Mouse (Mus musculus) thymus, postnatal 25 days (tissue): ENCODE results near the gene Ppp1r16b.
A peak's percentile ranks its signal among the peaks of the same experiment; 100 is the strongest.

ENCODE experiments used
- DNase-seq: peaks from one replicate; pipeline ENCODE4 v3.0.0; 2022

The Ppp1r16b gene

GRCm38 (mm10) chr2:158668433-158669010 is 3.3 kb downstream of the Ppp1r16b start:
- DNase-seq: peak; percentile 74

- DNase-seq: peak; percentile 71
Measured at GRCm38 (mm10) chr2:158669199-158670195, 4.3 kb downstream of the Ppp1r16b start.

- DNase-seq: no peak
Measured at GRCm38 (mm10) chr2:158670571-158670970, 5.4 kb downstream of the Ppp1r16b start.

GRCm38 (mm10) chr2:158672829-158673228 is 7.6 kb downstream of the Ppp1r16b start:
- peak; percentile 48 for DNase-seq

- DNase-seq: peak; percentile 66
Measured at GRCm38 (mm10) chr2:158673493-158673892, 8.3 kb downstream of the Ppp1r16b start.

GRCm38 (mm10) chr2:158674131-158674530 is 8.9 kb downstream of the Ppp1r16b start:
- DNase-seq: no peak

GRCm38 (mm10) chr2:158674759-158675158 is 9.6 kb downstream of the Ppp1r16b start:
- DNase-seq: no peak

GRCm38 (mm10) chr2:158675161-158675560 is 10.0 kb downstream of the Ppp1r16b start:
- no peak for DNase-seq

- DNase-seq: no peak
Measured at GRCm38 (mm10) chr2:158675907-158676533, 10.8 kb downstream of the Ppp1r16b start.

GRCm38 (mm10) chr2:158677946-158678345 is 12.7 kb downstream of the Ppp1r16b start:
- DNase-seq: no peak

GRCm38 (mm10) chr2:158679091-158679490 is 13.9 kb downstream of the Ppp1r16b start:
- no peak for DNase-seq

- no peak for DNase-seq
Measured at GRCm38 (mm10) chr2:158680357-158680889, 15.2 kb downstream of the Ppp1r16b start.

- DNase-seq: no peak
Measured at GRCm38 (mm10) chr2:158681714-158682113, 16.5 kb downstream of the Ppp1r16b start.

- no peak for DNase-seq
Measured at GRCm38 (mm10) chr2:158682344-158683037, 17.3 kb downstream of the Ppp1r16b start.

GRCm38 (mm10) chr2:158683038-158683413 is 17.8 kb downstream of the Ppp1r16b start:
- DNase-seq: no peak

- no peak for DNase-seq
Measured at GRCm38 (mm10) chr2:158684247-158684843, 19.1 kb downstream of the Ppp1r16b start.

GRCm38 (mm10) chr2:158684910-158685309 is 19.7 kb downstream of the Ppp1r16b start:
- DNase-seq: no peak

- no peak for DNase-seq
Measured at GRCm38 (mm10) chr2:158686394-158686793, 21.2 kb downstream of the Ppp1r16b start.

- DNase-seq: peak; percentile 80
Measured at GRCm38 (mm10) chr2:158687804-158688241, 22.6 kb downstream of the Ppp1r16b start.

- no peak for DNase-seq
Measured at GRCm38 (mm10) chr2:158689060-158689459, 23.9 kb downstream of the Ppp1r16b start.

- peak; percentile 58 for DNase-seq
Measured at GRCm38 (mm10) chr2:158689640-158690039, 24.4 kb downstream of the Ppp1r16b start.

- peak; percentile 71 for DNase-seq
Measured at GRCm38 (mm10) chr2:158690116-158690515, 24.9 kb downstream of the Ppp1r16b start.
